Mouse (Mus musculus) liver, embryonic 11.5 days (tissue): Measurements from ENCODE around the gene Clock. TPM values are rescaled to one million over a fixed set of nuclear protein-coding genes. Genes with fewer than 3 reads are reported as not detected.

Experiments
- ATAC-seq: fragments of 200-750 bp; cut with Nextera tagmentation; replicated peaks from 2 replicates; pipeline ENCODE4 v1.8.0; 2017; ENCODE audit warnings: moderate number of reproducible peaks, mild to moderate bottlenecking, moderate TSS enrichment, moderate library complexity; ENCODE audit not compliant: low FRiP score
- DNase-seq: peaks from one replicate; pipeline ENCODE4 v3.0.0-alpha.2; 2017; ENCODE audit warnings: low spot score
- H3K27ac ChIP-seq: fragments of 300-500 bp; sonication (generic); 2 replicates; pipeline ENCODE4 v1.5.1; 2014; ENCODE audit warnings: mild to moderate bottlenecking, low read depth, low read length, control low read depth
- H3K27me3 ChIP-seq: fragments of 300-500 bp; sonication (generic); replicated peaks from 2 replicates; pipeline ENCODE4 v1.6.1; 2014; ENCODE audit warnings: low read length, mixed read lengths; ENCODE audit not compliant: control insufficient read depth, insufficient read depth
- H3K36me3 ChIP-seq: fragments of 300-500 bp; sonication (generic); 2 replicates; pipeline ENCODE4 v1.6.1; 2014; ENCODE audit warnings: mild to moderate bottlenecking, low read length, moderate library complexity, mixed read lengths; ENCODE audit not compliant: control insufficient read depth, insufficient read depth
- H3K4me1 ChIP-seq: fragments of 300-500 bp; sonication (generic); replicated peaks from 2 replicates; pipeline ENCODE4 v1.6.1; 2014; ENCODE audit warnings: low read length, mixed read lengths; ENCODE audit not compliant: control insufficient read depth, insufficient read depth
- H3K4me2 ChIP-seq: fragments of 300-500 bp; sonication (generic); 2 replicates; pipeline ENCODE4 v1.6.1; 2014; ENCODE audit warnings: mild to moderate bottlenecking, control low read depth, moderate library complexity
- H3K4me3 ChIP-seq: fragments of 300-500 bp; sonication (generic); 2 replicates; pipeline ENCODE4 v1.5.1; 2014; ENCODE audit warnings: low read depth, low read length, control low read depth
- H3K9ac ChIP-seq: fragments of 300-500 bp; sonication (generic); 2 replicates; pipeline ENCODE4 v1.6.1; 2014; ENCODE audit warnings: low read depth, low read length, control low read depth
- H3K9me3 ChIP-seq: fragments of 300-500 bp; sonication (generic); 2 replicates; pipeline ENCODE4 v1.6.1; 2016; ENCODE audit warnings: low read length, inconsistent platforms, mixed read lengths; ENCODE audit not compliant: control insufficient read depth
- WGBS: fragments of 180-500 bp; shearing (Covaris S2); extraction: QIAGEN DNeasy Blood & Tissue Kit; methylation state at CpG from one replicate; pipeline ENCODE4 v1.1.7; 2014; 5-methylcytosine and 5-hydroxymethylcytosine counted together
- polyA plus RNA-seq: library from polyadenylated mRNA; unstranded; fragments of >200 nt; fragmentation: Nextera tagmentation; extraction: Ambion mirVana; gene quantifications from 2 replicates; pipeline ENCODE4 v1.2.1, GENCODE M21; 2014

The Clock gene
- polyA plus RNA-seq, 1 experiment from 2014 or later: 8.2 TPM

- Histone ChIP-seq H3K4me3 (no peak overlapping the region), H3K27ac (no peak overlapping the region), H3K36me3 (no peaks in the 10 kb centered on the region), H3K27me3 (no peaks in the 10 kb centered on the region), H3K4me2 (no peak overlapping the region), H3K9me3 (no peaks in the 10 kb centered on the region), H3K9ac (no peak overlapping the region), H3K4me1 (no peaks in the 10 kb centered on the region)
- no peak for ATAC-seq
- 83% methylated on average over 3 of the region's 3 CpGs for WGBS
- no peak for DNase-seq
Measured at GRCm38 (mm10) chr5:76245419-76245818, 59.2 kb downstream of the Clock start.

GRCm38 (mm10) chr5:76244430-76244829 is 60.2 kb downstream of the Clock start:
- no peaks in the 10 kb centered on the region for H3K27me3 ChIP-seq
- H3K4me1 ChIP-seq: no peaks in the 10 kb centered on the region
- no peak overlapping the region for H3K27ac ChIP-seq
- no peak for DNase-seq
- H3K4me2 ChIP-seq: no peak overlapping the region
- ATAC-seq: no peak
- H3K4me3 ChIP-seq: no peak overlapping the region
- 92% methylated on average over 10 of the region's 10 CpGs for WGBS
- no peaks in the 10 kb centered on the region for H3K9me3 ChIP-seq
- no peak overlapping the region for H3K9ac ChIP-seq
- H3K36me3 ChIP-seq: no peaks in the 10 kb centered on the region

DNA sequence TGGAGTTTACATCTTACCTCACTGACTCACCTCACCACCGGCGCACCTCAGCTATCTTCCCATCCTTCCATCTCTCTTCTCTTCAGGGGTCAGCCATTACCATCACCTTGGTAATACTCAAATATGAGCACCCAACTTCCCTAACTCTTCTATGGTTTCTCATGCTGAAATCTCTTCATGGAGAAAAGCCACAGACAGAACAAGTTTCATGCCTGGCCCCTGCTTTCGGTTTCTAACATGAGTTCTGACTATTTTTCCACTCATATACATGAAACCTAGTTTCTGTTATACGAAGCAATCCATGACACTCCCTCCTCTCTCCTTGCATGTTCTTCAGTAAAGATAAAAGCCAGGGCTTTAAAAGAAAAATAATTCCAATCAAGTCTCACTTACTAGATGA is 60.7 kb downstream of the Clock start:
- Histone ChIP-seq H3K4me1 (no peaks in the 10 kb centered on the region), H3K27me3 (no peaks in the 10 kb centered on the region), H3K4me3 (no peak overlapping the region), H3K9me3 (no peaks in the 10 kb centered on the region), H3K27ac (no peak overlapping the region), H3K36me3 (no peaks in the 10 kb centered on the region), H3K9ac (no peak overlapping the region), H3K4me2 (no peak overlapping the region)
- 87% methylated on average over 4 of the region's 4 CpGs for WGBS
- ATAC-seq (no peak), DNase-seq (no peak)

DNA sequence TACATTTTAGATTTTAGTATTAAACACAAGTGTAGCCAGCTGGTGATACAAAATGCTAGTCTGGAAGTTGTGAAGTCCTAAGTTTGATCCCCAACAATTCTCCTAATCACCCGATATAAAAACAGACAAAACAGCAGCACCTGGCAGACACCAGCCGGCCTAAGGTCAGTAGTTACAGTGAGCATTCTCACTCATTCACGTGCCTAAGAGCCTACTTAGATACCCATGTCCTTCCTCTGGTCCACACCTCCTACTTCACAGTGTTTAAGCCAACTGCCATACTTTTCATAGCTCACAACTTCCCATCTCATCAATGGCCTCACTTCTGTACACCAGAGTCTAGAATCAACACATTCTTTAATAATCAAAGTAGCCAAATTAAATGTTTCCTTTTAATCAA is 61.3 kb downstream of the Clock start:
- Histone ChIP-seq H3K4me3 (no peak overlapping the region), H3K9me3 (no peaks in the 10 kb centered on the region), H3K9ac (no peak overlapping the region), H3K27ac (no peak overlapping the region), H3K36me3 (no peaks in the 10 kb centered on the region), H3K4me2 (no peak overlapping the region), H3K4me1 (no peaks in the 10 kb centered on the region), H3K27me3 (no peaks in the 10 kb centered on the region)
- DNase-seq (no peak), ATAC-seq (no peak)
- WGBS: 84% methylated on average over 3 of the region's 3 CpGs

DNA sequence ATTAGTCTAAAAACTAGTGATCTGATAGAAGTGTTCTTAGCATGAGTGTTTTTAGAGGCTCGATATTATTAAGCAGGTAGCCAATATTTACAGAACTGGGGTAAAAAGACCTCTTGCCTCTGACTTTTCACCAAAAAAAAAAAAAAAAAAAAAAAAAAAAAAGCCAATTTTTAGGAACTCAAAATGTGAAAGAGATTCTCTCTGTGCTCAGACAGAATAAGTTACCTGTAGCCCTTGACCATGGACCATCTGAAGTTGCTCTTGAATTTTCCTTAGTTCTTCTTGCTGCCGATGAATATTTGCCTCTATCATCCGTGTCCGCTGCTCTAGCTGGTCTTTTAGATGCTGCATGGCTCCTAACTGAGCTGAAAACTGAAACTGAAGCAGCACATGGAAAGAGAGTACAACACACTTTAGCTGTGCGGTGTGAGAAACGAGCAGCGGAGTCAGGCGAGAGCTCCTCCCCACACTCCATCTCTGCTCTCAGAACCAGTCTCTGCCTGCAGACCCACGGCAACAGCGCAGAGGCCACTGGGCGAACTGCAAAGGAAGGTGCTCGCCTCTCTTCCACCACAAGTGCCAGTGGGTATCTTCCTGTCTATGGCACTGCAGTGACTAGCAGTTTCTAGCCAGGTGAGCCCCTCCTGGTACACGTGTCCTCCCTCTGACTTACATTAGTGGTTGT is 73.3 kb downstream of the Clock start:
- DNase-seq (no peak), ATAC-seq (no peak)
- Histone ChIP-seq H3K4me3 (no peak overlapping the region), H3K9ac (no peak overlapping the region), H3K4me2 (no peak overlapping the region), H3K27ac (no peak overlapping the region), H3K36me3 (peaks cover 10% of the 10 kb centered on the region; the same call in 1 of the 2 replicates), H3K27me3 (no peaks in the 10 kb centered on the region), H3K4me1 (no peaks in the 10 kb centered on the region), H3K9me3 (no peaks in the 10 kb centered on the region)
- WGBS: 89% methylated on average over 13 of the region's 13 CpGs

DNA sequence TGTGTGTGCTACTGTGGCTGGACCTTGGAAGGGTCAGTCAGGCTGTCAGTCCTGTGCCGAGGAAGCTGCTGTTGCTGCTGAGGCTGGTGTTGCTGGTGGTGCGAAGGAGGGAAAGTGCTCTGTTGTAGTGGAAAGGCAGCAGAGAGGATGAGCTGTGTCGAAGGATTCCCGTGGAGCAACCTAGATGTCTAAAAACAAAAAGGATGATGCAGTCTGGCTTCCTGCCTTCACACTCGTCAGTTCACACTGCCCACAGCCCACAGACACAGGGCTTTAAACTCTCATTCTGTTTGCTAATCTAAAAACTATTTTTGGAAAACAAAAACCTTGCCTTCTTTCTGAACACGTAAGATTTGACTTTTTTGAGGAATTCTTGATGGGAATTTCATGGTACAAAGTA is 87.9 kb downstream of the Clock start:
- Histone ChIP-seq H3K4me2 (no peak overlapping the region), H3K4me3 (no peak overlapping the region), H3K27ac (no peak overlapping the region), H3K36me3 (peaks cover 5% of the 10 kb centered on the region; the same call in 1 of the 2 replicates), H3K9me3 (no peaks in the 10 kb centered on the region), H3K9ac (no peak overlapping the region), H3K27me3 (no peaks in the 10 kb centered on the region), H3K4me1 (no peaks in the 10 kb centered on the region)
- no peak for DNase-seq
- WGBS: 67% methylated on average over 6 of the region's 6 CpGs
- ATAC-seq: no peak

- WGBS: 86% methylated on average over 5 of the region's 5 CpGs
- H3K9ac ChIP-seq: no peak overlapping the region
- no peak overlapping the region for H3K4me2 ChIP-seq
- H3K27me3 ChIP-seq: no peaks in the 10 kb centered on the region
- H3K4me1 ChIP-seq: no peaks in the 10 kb centered on the region
- ATAC-seq (no peak), DNase-seq (no peak)
- no peak overlapping the region for H3K4me3 ChIP-seq
- no peaks in the 10 kb centered on the region for H3K9me3 ChIP-seq
- peaks cover 28% of the 10 kb centered on the region for H3K36me3 ChIP-seq
- H3K27ac ChIP-seq: no peak overlapping the region
Measured at GRCm38 (mm10) chr5:76208066-76208465, 96.5 kb downstream of the Clock start.

DNA sequence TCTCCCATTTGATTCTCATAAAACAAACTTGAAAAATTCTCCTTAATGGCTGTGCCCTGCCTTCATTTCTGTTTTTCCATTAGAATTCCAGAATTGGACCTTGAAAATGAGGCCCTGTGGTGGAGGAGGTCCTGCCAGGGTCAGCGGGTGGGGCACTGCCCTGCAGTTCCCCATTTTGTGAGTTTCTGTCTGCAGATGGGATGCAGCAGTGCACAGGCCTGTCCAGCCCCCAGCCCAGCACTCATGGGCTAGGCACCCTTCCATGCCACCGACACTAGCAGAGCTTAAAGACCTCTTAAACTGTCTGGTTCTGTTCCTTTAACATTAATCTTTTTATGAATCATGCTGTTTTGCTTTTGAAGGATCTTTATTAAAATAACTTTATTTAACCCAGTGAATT is 98.7 kb downstream of the Clock start:
- peaks cover 32% of the 10 kb centered on the region for H3K36me3 ChIP-seq
- no peaks in the 10 kb centered on the region for H3K27me3 ChIP-seq
- no peak overlapping the region for H3K9ac ChIP-seq
- DNase-seq (no peak), ATAC-seq (no peak)
- no peaks in the 10 kb centered on the region for H3K4me1 ChIP-seq
- no peak overlapping the region for H3K4me3 ChIP-seq
- no peak overlapping the region for H3K4me2 ChIP-seq
- 87% methylated on average over 2 of the region's 2 CpGs for WGBS
- H3K27ac ChIP-seq: no peak overlapping the region
- no peaks in the 10 kb centered on the region for H3K9me3 ChIP-seq

GRCm38 (mm10) chr5:76203171-76203570 is 101.4 kb downstream of the Clock start:
- Histone ChIP-seq H3K36me3 (peaks cover 35% of the 10 kb centered on the region), H3K9ac (no peak overlapping the region), H3K27ac (no peak overlapping the region), H3K9me3 (no peaks in the 10 kb centered on the region), H3K4me1 (no peaks in the 10 kb centered on the region), H3K27me3 (no peaks in the 10 kb centered on the region), H3K4me2 (no peak overlapping the region), H3K4me3 (no peak overlapping the region)
- ATAC-seq (no peak), DNase-seq (no peak)
- WGBS: 91% methylated on average over 3 of the region's 3 CpGs
